Mouse (Mus musculus) NIH3T3 (cell line): ENCODE data around the gene Fam57b.
A peak's percentile ranks its signal among the peaks of the same experiment; 100 is the strongest.

Experiments used
- DNase-seq: peaks from one replicate; pipeline ENCODE4 v3.0.0-alpha.2; 2012; ENCODE audit warnings: low read depth

Gene Fam57b

GRCm38 (mm10) chr7:126797411-126798126, at the start of gene Fam57b:
Gene Fam57b (plus strand): TSS chr7:126797668.
- DNase-seq = no peak

GRCm38 (mm10) chr7:126748824-126749223, 48.6 kb upstream of the Fam57b start:
- DNase-seq = no peak

- no peak for DNase-seq
Measured at GRCm38 (mm10) chr7:126749582-126750343, 47.7 kb upstream of the Fam57b start.

- peak; percentile 93 for DNase-seq
Measured at GRCm38 (mm10) chr7:126754866-126755265, 42.6 kb upstream of the Fam57b start.

GRCm38 (mm10) chr7:126758539-126758938, 38.9 kb upstream of the Fam57b start:
- no peak for DNase-seq

- peak; percentile 94 for DNase-seq
Measured at GRCm38 (mm10) chr7:126759050-126759671, 38.3 kb upstream of the Fam57b start, which contains the start of gene Mapk3. Gene Mapk3 (plus strand): TSS chr7:126759601.

- no peak for DNase-seq
Measured at GRCm38 (mm10) chr7:126759672-126760390, 37.6 kb upstream of the Fam57b start.

- peak; percentile 87 for DNase-seq
Measured at GRCm38 (mm10) chr7:126760391-126760802, 37.1 kb upstream of the Fam57b start.

GRCm38 (mm10) chr7:126760956-126761355, 36.5 kb upstream of the Fam57b start:
- no peak for DNase-seq

- no peak for DNase-seq
Measured at GRCm38 (mm10) chr7:126761529-126762067, 35.9 kb upstream of the Fam57b start.

- DNase-seq = no peak
Measured at GRCm38 (mm10) chr7:126762471-126763008, 34.9 kb upstream of the Fam57b start.

GRCm38 (mm10) chr7:126765540-126765939, 31.9 kb upstream of the Fam57b start:
- no peak for DNase-seq

- DNase-seq = no peak
Measured at GRCm38 (mm10) chr7:126766201-126766600, 31.3 kb upstream of the Fam57b start, which contains the start of gene Gdpd3. Gene Gdpd3 (plus strand): TSS chr7:126766334.

- no peak for DNase-seq
Measured at GRCm38 (mm10) chr7:126767001-126767400, 30.5 kb upstream of the Fam57b start.

GRCm38 (mm10) chr7:126770784-126771183, 26.7 kb upstream of the Fam57b start:
- no peak for DNase-seq

- DNase-seq = no peak
Measured at GRCm38 (mm10) chr7:126773351-126773750, 24.1 kb upstream of the Fam57b start.

GRCm38 (mm10) chr7:126774463-126774862, 23.0 kb upstream of the Fam57b start:
- no peak for DNase-seq

- no peak for DNase-seq
Measured at GRCm38 (mm10) chr7:126775185-126775977, 22.1 kb upstream of the Fam57b start.

GRCm38 (mm10) chr7:126775978-126776234, 21.6 kb upstream of the Fam57b start:
- DNase-seq = no peak

GRCm38 (mm10) chr7:126776598-126777057, 20.8 kb upstream of the Fam57b start, which contains the start of gene Ypel3:
Gene Ypel3 (plus strand): TSS chr7:126776955.
- DNase-seq = peak; percentile 93

- DNase-seq = peak; percentile 30
Measured at GRCm38 (mm10) chr7:126777476-126777875, 20.0 kb upstream of the Fam57b start.
